Mouse (Mus musculus) left cerebral cortex, adult 2 months (tissue): ENCODE data around the gene Oaz1. TPM values are rescaled to one million over a fixed set of nuclear protein-coding genes. Genes with fewer than 3 reads are reported as not detected.
"Not testable (repeated sequence)": the region's sequence is repeated elsewhere in the genome, so short reads cannot be mapped to it uniquely, and the experiment has no call there.

ENCODE experiments used
- DNase-seq, 2 experiments: peaks; one replicate each; pipeline ENCODE4 v3.0.0; 2021 to 2022; ENCODE audit warnings: low spot score in 2 of 2, mixed read lengths in 1 of 2; ENCODE audit errors: extremely low spot score in 1 of 2
- H3K27ac ChIP-seq: fragments of 200-600 bp; 2 replicates; pipeline ENCODE4 v1.8.1; 2022
- H3K4me3 ChIP-seq: fragments of 200-600 bp; 2 replicates; pipeline ENCODE4 v1.8.1; 2022
- CTCF ChIP-seq: fragments of 200-600 bp; IDR thresholded peaks from 2 replicates; pipeline ENCODE4 v1.8.1; 2022; ENCODE audit warnings: antibody characterized with exemption, mild to moderate bottlenecking, moderate library complexity
- intact Hi-C: fragments of 180-260 bp; cut with DNase I; formaldehyde crosslinking; loops from one replicate; pipeline ENCODE4 v1.15.1; 2025
- total RNA-seq, 2 experiments: library from RNA; stranded (reverse); gene quantifications; 2 replicates each; pipeline ENCODE4 v1.2.3; 2021

Gene Oaz1
- total RNA-seq, 2 experiments from 2014 or later = 476 to 536 TPM

DNA sequence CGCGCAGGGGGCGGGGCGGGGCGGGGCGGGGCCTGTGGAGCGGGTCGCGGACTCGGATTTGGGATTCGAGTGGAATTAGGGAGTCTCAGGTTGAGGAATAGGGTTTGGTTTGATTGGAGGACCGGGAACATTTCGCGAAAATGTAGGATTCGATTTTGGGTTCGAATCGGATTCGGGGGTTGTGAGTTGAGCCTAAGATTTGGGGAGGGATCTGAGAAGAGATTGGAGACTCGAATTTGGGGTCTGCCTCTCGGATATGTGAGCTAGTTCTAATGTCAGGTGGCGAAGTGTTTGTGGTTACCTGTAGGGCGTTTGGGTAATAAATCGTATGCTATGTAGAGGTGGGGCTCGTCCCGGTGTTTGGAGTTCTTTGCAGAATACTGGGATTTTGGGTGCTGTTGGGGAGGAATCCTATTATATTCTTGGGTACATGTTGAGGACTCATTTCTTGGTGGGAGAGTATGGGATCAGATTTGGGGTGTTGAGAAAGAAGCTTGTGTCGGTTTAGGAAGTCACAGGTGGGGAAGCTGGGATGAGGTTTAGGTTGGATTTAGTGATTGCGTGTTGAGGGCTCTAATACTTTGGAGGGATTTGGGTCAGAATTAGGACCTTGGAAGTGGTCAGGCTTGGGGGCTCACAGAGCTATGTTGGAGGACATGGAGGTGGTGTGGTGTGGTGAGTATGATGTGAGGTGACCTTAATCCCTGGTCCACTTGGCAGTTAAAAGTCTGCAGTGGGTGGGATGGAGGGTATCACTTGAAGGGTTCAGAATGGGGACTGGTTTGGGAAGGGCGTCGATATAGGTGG lies 810 bp downstream of the Oaz1 start:
- intact Hi-C loops = loop anchor here (5.0 kb wide), 1 partner anchor 170 kb away; no protein-coding TSS in a partner anchor
- no peak for DNase-seq
- peak overlapping the region; percentile 98 for H3K27ac ChIP-seq

DNA sequence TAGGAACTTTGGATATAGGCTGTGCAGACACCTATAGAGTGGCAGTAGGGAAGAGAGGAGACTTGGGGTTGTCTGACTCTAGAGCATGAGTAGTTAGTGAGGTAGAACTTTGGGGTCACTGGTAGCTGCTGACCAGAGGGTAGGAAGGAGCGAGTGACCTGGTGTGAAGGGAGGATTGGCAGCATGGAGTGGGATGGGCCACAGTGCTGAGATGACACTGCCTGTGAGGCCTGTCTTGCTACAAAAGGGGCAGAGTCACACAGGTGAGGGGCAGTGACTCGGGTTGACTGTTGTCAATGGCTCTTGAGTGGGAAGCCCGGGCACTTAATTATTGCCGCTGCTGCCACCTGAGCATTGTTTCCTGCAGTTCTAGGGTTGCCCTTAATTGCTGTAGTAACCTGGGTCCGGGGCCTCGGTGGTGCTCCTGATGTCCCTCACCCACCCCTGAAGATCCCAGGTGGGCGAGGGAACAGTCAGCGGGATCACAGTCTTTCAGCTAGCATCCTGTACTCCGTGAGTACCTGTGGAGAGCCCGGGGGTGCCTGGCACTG lies 1.5 kb downstream of the Oaz1 start:
- intact Hi-C loops = loop anchor here (5.0 kb wide), 1 partner anchor 169 kb away; no protein-coding TSS in a partner anchor
- no peak for DNase-seq
- Histone ChIP-seq H3K4me3 (peak overlapping the region; percentile 93), H3K27ac (no peak overlapping the region)
- TF ChIP-seq CTCF = no peak

More for the DNA sequence above, 810 bp downstream of the Oaz1 start:
- TF ChIP-seq CTCF = no peak
- peak overlapping the region; percentile 93 for H3K4me3 ChIP-seq

- not testable (repeated sequence) for DNase-seq, H3K27ac ChIP-seq
- peak overlapping the region; percentile 93 for H3K4me3 ChIP-seq
- intact Hi-C loops = loop anchor here (5.0 kb wide), 1 partner anchor 169 kb away; no protein-coding TSS in a partner anchor
Observed at GRCm38 (mm10) chr10:80828587-80828986, 2.1 kb downstream of the Oaz1 start.

- H3K27ac ChIP-seq = no peak overlapping the region
- intact Hi-C loops = loop anchor here (5.0 kb wide), 1 partner anchor 168 kb away; no protein-coding TSS in a partner anchor
- DNase-seq = no peak
- no peak overlapping the region for H3K4me3 ChIP-seq
- no peak for TF ChIP-seq CTCF
Observed at GRCm38 (mm10) chr10:80829359-80830278, 3.2 kb downstream of the Oaz1 start.

DNA sequence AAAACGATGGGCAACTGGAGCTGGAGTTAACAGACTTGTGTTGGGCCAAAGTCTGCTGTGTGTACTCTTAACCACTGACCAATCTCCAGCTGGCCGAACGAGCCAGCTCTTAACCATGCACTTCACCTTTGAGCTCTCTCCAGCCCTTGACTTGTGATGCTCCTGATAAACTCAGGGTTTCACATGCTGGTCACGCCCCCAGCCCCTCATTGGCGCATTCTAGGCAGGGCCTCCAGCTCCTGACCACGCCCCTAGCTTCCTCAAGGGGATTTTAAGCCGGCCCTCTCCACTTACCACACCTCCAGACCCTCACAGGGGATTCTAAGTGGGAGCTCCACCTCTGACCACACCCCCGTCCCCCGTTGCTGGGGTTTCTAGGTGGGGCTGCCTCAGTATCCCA lies 4.7 kb downstream of the Oaz1 start:
- intact Hi-C loops = no loop called here
- DNase-seq = no peak
- H3K27ac ChIP-seq = no peak overlapping the region
- no peak for TF ChIP-seq CTCF
- no peak overlapping the region for H3K4me3 ChIP-seq

GRCm38 (mm10) chr10:80832818-80833217 lies 6.4 kb downstream of the Oaz1 start:
- no peak overlapping the region for H3K4me3 ChIP-seq
- intact Hi-C loops = no loop called here
- H3K27ac ChIP-seq = no peak overlapping the region
- TF ChIP-seq CTCF = no peak
- no peak for DNase-seq

DNA sequence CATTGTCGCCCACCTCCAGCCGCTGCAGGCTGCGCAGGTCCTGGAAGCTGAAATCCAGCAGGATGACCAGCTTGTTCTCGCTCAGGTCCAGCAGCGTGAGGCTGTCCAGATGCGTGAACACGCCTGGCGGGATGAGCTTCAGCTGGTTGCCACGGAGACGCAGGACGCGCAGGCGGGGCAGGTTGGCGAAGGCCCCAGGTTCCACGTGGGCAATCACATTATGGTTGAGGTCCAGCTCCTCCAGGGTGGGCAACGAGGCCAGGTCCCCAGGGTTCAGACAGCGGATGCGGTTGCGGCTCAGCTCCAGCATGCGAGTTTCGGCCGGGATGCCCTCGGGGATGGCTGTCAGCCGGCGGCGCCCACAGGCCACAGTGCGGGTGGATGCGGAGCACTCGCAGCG lies 9.2 kb downstream of the Oaz1 start:
- TF ChIP-seq CTCF = no peak
- no peak overlapping the region for H3K4me3 ChIP-seq
- intact Hi-C loops = no loop called here
- no peak for DNase-seq
- no peak overlapping the region for H3K27ac ChIP-seq

DNA sequence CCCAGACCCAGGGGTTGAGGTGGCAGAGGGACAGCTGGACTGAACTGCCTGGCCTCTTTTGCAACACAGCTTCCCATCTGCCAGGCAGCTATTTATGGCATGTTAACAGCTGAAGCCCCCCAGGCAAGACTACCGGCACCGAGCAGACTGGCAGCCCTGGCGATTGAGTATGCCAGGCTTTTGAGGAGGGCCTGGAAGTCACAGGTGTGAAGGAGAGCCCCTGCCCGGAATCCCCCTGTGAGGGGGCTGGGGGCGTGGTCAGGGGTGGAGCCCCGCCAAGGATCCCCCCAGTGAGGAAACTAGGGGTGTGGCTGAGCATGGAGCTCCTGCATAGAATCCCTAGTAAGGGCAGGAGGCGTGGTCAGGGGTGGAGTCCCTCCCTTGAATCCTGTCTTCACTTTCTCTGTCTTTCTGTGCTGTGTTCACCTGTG lies 10.5 kb downstream of the Oaz1 start:
- no peak for TF ChIP-seq CTCF
- no peak overlapping the region for H3K4me3 ChIP-seq
- intact Hi-C loops = no loop called here
- H3K27ac ChIP-seq = no peak overlapping the region
- DNase-seq = no peak

DNA sequence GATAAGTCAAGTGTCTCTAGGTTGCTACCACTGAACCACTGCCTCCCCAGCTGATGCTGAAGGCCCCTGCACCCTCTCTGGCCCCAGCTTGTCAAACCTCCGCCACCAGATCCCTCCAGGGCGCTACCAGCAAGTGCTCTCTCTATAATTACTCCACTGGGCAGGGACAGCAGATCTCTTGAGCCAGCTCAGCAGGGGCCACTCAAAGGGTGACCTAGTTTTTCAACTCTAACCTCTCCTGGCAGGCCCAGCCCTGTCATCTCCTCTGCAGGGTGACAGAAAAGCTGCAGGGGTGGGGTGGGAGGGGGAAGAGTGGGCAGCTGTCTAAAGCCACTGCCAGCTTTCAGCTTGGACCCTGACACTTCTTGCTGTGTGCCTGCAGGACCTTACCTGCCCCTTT lies 11.4 kb downstream of the Oaz1 start:
- Histone ChIP-seq H3K4me3 (no peak overlapping the region), H3K27ac (no peak overlapping the region)
- DNase-seq = no peak
- TF ChIP-seq CTCF = no peak
- intact Hi-C loops = no loop called here

DNA sequence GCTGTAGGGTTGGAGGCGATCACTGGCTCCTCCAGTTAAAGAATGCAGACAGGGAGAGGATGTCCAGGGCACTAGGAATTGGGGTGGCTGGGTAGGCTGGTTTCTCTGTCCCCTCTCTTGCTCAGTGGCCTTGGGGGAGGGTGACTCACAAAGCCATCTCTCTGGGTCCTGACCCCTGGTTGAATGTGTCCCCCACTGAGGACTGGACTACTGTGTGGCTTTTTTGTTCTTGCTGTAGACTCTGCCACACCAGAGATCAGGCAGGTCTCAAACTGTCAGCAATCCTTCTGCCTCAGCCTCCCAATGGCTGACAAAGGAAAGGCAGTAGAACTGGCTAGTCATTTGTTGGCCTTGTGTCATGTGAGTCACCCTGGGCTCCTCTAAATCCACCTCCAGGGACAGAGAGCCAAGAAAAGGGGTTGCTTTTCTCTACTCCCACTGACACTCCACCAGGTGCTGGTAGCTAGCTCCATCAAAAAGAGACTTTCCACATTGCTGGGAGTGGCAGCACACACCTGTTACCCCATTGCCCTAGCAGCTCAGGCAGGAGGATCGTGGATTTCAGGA lies 12.0 kb downstream of the Oaz1 start:
- TF ChIP-seq CTCF = no peak
- intact Hi-C loops = no loop called here
- no peak overlapping the region for H3K27ac ChIP-seq
- H3K4me3 ChIP-seq = no peak overlapping the region
- DNase-seq = no peak

DNA sequence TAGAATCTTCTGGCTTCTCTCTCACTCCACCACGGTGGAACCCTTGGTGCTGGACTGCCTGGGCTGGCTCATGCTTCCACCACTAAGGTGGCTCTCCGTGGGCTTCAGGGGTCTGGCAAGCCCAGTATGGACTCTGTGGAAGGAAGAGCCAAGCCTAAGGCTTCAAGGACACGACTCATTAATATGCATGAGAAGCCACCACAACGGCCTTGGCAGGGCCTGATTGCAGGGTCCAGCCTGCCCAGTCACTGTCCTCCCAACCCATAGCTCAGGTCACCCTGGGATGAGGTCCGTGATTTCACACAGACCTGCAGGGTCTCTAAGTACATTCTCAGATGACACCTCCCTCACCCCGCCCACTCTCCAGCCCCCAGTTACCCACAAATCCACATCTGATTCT lies 13.4 kb downstream of the Oaz1 start:
- H3K4me3 ChIP-seq = no peak overlapping the region
- intact Hi-C loops = no loop called here
- no peak for DNase-seq
- TF ChIP-seq CTCF = no peak
- no peak overlapping the region for H3K27ac ChIP-seq
